Mouse (Mus musculus): ENCODE measurements around the gene Zbtb32. TPM values are rescaled to one million over a fixed set of nuclear protein-coding genes. Genes with fewer than 3 reads are reported as not detected.
A peak's percentile ranks its signal among the peaks of the same experiment; 100 is the strongest.

Zbtb32 gene
- 0.14 TPM in 1 of 2 replicates, not detected in the other for polyA plus RNA-seq (2014; fragmentation: Nextera tagmentation; extraction: Ambion mirVana)

- no peak within 1 kb of the TSS for H3K9ac ChIP-seq (ENCODE audit: low read depth, low read length)
- H3K36me3 ChIP-seq (ENCODE audit: control insufficient read depth, insufficient read depth, low read length) = no peaks in the 10 kb centered on the region
- H3K27me3 ChIP-seq (ENCODE audit: control insufficient read depth, insufficient read depth, low read length) = no peaks in the 10 kb centered on the region
- no peaks in the 10 kb centered on the region for H3K4me1 ChIP-seq (ENCODE audit: control insufficient read depth, insufficient read depth, low read length)
- ATAC-seq (replicated peaks; ENCODE audit: insufficient number of reproducible peaks, low FRiP score, low TSS enrichment) = no peak
- 86% methylated on average over 12 of the region's 12 CpGs for WGBS (ENCODE audit: insufficient replicate concordance)
- peak within 1 kb of the TSS; percentile 34 for H3K4me2 ChIP-seq
- H3K27ac ChIP-seq (ENCODE audit: low read depth, low read length) = no peak within 1 kb of the TSS
- H3K4me3 ChIP-seq (ENCODE audit: low read depth, low read length) = no peak within 1 kb of the TSS
- H3K9me3 ChIP-seq (replicated peaks; ENCODE audit: control insufficient read depth, low read length) = no peaks in the 10 kb centered on the region
Measured at GRCm38 (mm10) chr7:30598786-30599185, at the start of gene Zbtb32. Gene Zbtb32, minus strand, starts transcription at chr7:30598909.

GRCm38 (mm10) chr7:30639083-30639482 lies 40.4 kb upstream of the Zbtb32 start:
- Histone ChIP-seq H3K27me3 (ENCODE audit: control insufficient read depth, insufficient read depth, low read length) (peaks cover 18% of the 10 kb centered on the region), H3K36me3 (ENCODE audit: control insufficient read depth, insufficient read depth, low read length) (peaks cover 18% of the 10 kb centered on the region), H3K4me2 (no peak overlapping the region), H3K9ac (ENCODE audit: low read depth, low read length) (no peak overlapping the region), H3K4me3 (ENCODE audit: low read depth, low read length) (no peak overlapping the region), H3K4me1 (ENCODE audit: control insufficient read depth, insufficient read depth, low read length) (0 out of 2 replicates have a peak, but pooled peaks cover 4% of the 10 kb centered on the region), H3K27ac (ENCODE audit: low read depth, low read length) (peak overlapping the region; percentile 1; the same call in 1 of the 2 replicates), H3K9me3 (replicated peaks; ENCODE audit: control insufficient read depth, low read length) (no peaks in the 10 kb centered on the region)
- ATAC-seq (replicated peaks; ENCODE audit: insufficient number of reproducible peaks, low FRiP score, low TSS enrichment) = no peak
- WGBS (ENCODE audit: insufficient replicate concordance) = 9% methylated on average over 4 of the region's 4 CpGs

- peak overlapping the region; percentile 53 for H3K4me2 ChIP-seq
- H3K4me3 ChIP-seq (ENCODE audit: low read depth, low read length) = no peak overlapping the region
- H3K27me3 ChIP-seq (ENCODE audit: control insufficient read depth, insufficient read depth, low read length) = peaks cover 40% of the 10 kb centered on the region
- no peak overlapping the region for H3K27ac ChIP-seq (ENCODE audit: low read depth, low read length)
- no peak overlapping the region for H3K9ac ChIP-seq (ENCODE audit: low read depth, low read length)
- 0 out of 2 replicates have a peak, but pooled peaks cover 4% of the 10 kb centered on the region for H3K4me1 ChIP-seq (ENCODE audit: control insufficient read depth, insufficient read depth, low read length)
- peak; percentile 64; the same call in 1 of the 2 replicates for ATAC-seq (replicated peaks; ENCODE audit: insufficient number of reproducible peaks, low FRiP score, low TSS enrichment)
- 14% methylated on average over 11 of the region's 11 CpGs for WGBS (ENCODE audit: insufficient replicate concordance)
- H3K36me3 ChIP-seq (ENCODE audit: control insufficient read depth, insufficient read depth, low read length) = peaks cover 7% of the 10 kb centered on the region
- no peaks in the 10 kb centered on the region for H3K9me3 ChIP-seq (replicated peaks; ENCODE audit: control insufficient read depth, low read length)
Measured at GRCm38 (mm10) chr7:30636395-30636794, 37.7 kb upstream of the Zbtb32 start.

GRCm38 (mm10) chr7:30635752-30636151 lies 37.0 kb upstream of the Zbtb32 start, which contains the start of gene Etv2:
Gene Etv2, minus strand, starts transcription at chr7:30635852.
- Histone ChIP-seq H3K36me3 (ENCODE audit: control insufficient read depth, insufficient read depth, low read length) (peaks cover under 1% of the 10 kb centered on the region), H3K9ac (ENCODE audit: low read depth, low read length) (no peak within 1 kb of the TSS), H3K27me3 (ENCODE audit: control insufficient read depth, insufficient read depth, low read length) (peaks cover 41% of the 10 kb centered on the region), H3K4me3 (ENCODE audit: low read depth, low read length) (peak within 1 kb of the TSS; percentile 11), H3K4me2 (peak within 1 kb of the TSS; percentile 53), H3K4me1 (ENCODE audit: control insufficient read depth, insufficient read depth, low read length) (0 out of 2 replicates have a peak, but pooled peaks cover 4% of the 10 kb centered on the region), H3K27ac (ENCODE audit: low read depth, low read length) (no peak within 1 kb of the TSS), H3K9me3 (replicated peaks; ENCODE audit: control insufficient read depth, low read length) (no peaks in the 10 kb centered on the region)
- ATAC-seq (replicated peaks; ENCODE audit: insufficient number of reproducible peaks, low FRiP score, low TSS enrichment) = no peak
- 3% methylated on average over 5 of the region's 5 CpGs for WGBS (ENCODE audit: insufficient replicate concordance)

GRCm38 (mm10) chr7:30634621-30635020 lies 35.9 kb upstream of the Zbtb32 start:
- WGBS (ENCODE audit: insufficient replicate concordance) = 2% methylated on average over 20 of the region's 20 CpGs
- H3K4me3 ChIP-seq (ENCODE audit: low read depth, low read length) = peak overlapping the region; percentile 11
- no peaks in the 10 kb centered on the region for H3K9me3 ChIP-seq (replicated peaks; ENCODE audit: control insufficient read depth, low read length)
- no peak for ATAC-seq (replicated peaks; ENCODE audit: insufficient number of reproducible peaks, low FRiP score, low TSS enrichment)
- H3K27me3 ChIP-seq (ENCODE audit: control insufficient read depth, insufficient read depth, low read length) = peaks cover 41% of the 10 kb centered on the region
- 0 out of 2 replicates have a peak, but pooled peaks cover 4% of the 10 kb centered on the region for H3K4me1 ChIP-seq (ENCODE audit: control insufficient read depth, insufficient read depth, low read length)
- H3K36me3 ChIP-seq (ENCODE audit: control insufficient read depth, insufficient read depth, low read length) = no peaks in the 10 kb centered on the region
- no peak overlapping the region for H3K9ac ChIP-seq (ENCODE audit: low read depth, low read length)
- peak overlapping the region; percentile 53 for H3K4me2 ChIP-seq
- no peak overlapping the region for H3K27ac ChIP-seq (ENCODE audit: low read depth, low read length)

- H3K9ac ChIP-seq (ENCODE audit: low read depth, low read length) = no peak overlapping the region
- WGBS (ENCODE audit: insufficient replicate concordance) = 12% methylated on average over 27 of the region's 27 CpGs
- H3K27me3 ChIP-seq (ENCODE audit: control insufficient read depth, insufficient read depth, low read length) = peaks cover 41% of the 10 kb centered on the region
- H3K4me2 ChIP-seq = peak overlapping the region; percentile 40
- 0 out of 2 replicates have a peak, but pooled peaks cover under 1% of the 10 kb centered on the region for H3K4me1 ChIP-seq (ENCODE audit: control insufficient read depth, insufficient read depth, low read length)
- H3K9me3 ChIP-seq (replicated peaks; ENCODE audit: control insufficient read depth, low read length) = no peaks in the 10 kb centered on the region
- H3K4me3 ChIP-seq (ENCODE audit: low read depth, low read length) = peak overlapping the region; percentile 16; the same call in 1 of the 2 replicates
- H3K36me3 ChIP-seq (ENCODE audit: control insufficient read depth, insufficient read depth, low read length) = no peaks in the 10 kb centered on the region
- ATAC-seq (replicated peaks; ENCODE audit: insufficient number of reproducible peaks, low FRiP score, low TSS enrichment) = no peak
- no peak overlapping the region for H3K27ac ChIP-seq (ENCODE audit: low read depth, low read length)
Measured at GRCm38 (mm10) chr7:30633762-30634412, 35.2 kb upstream of the Zbtb32 start.

GRCm38 (mm10) chr7:30629013-30629412 lies 30.3 kb upstream of the Zbtb32 start:
- no peaks in the 10 kb centered on the region for H3K9me3 ChIP-seq (replicated peaks; ENCODE audit: control insufficient read depth, low read length)
- ATAC-seq (replicated peaks; ENCODE audit: insufficient number of reproducible peaks, low FRiP score, low TSS enrichment) = no peak
- peaks cover 8% of the 10 kb centered on the region for H3K4me1 ChIP-seq (ENCODE audit: control insufficient read depth, insufficient read depth, low read length)
- no peak overlapping the region for H3K4me3 ChIP-seq (ENCODE audit: low read depth, low read length)
- peaks cover 22% of the 10 kb centered on the region for H3K27me3 ChIP-seq (ENCODE audit: control insufficient read depth, insufficient read depth, low read length)
- H3K4me2 ChIP-seq = no peak overlapping the region
- peaks cover 4% of the 10 kb centered on the region; the same call in 1 of the 2 replicates for H3K36me3 ChIP-seq (ENCODE audit: control insufficient read depth, insufficient read depth, low read length)
- no peak overlapping the region for H3K27ac ChIP-seq (ENCODE audit: low read depth, low read length)
- no peak overlapping the region for H3K9ac ChIP-seq (ENCODE audit: low read depth, low read length)

- Histone ChIP-seq H3K36me3 (ENCODE audit: control insufficient read depth, insufficient read depth, low read length) (peaks cover 15% of the 10 kb centered on the region), H3K4me3 (ENCODE audit: low read depth, low read length) (no peak overlapping the region), H3K4me2 (no peak overlapping the region; the same call in 1 of the 2 replicates), H3K9me3 (replicated peaks; ENCODE audit: control insufficient read depth, low read length) (no peaks in the 10 kb centered on the region), H3K27ac (ENCODE audit: low read depth, low read length) (no peak overlapping the region), H3K27me3 (ENCODE audit: control insufficient read depth, insufficient read depth, low read length) (peaks cover 3% of the 10 kb centered on the region; the same call in 1 of the 2 replicates), H3K4me1 (ENCODE audit: control insufficient read depth, insufficient read depth, low read length) (peaks cover 8% of the 10 kb centered on the region), H3K9ac (ENCODE audit: low read depth, low read length) (no peak overlapping the region)
- ATAC-seq (replicated peaks; ENCODE audit: insufficient number of reproducible peaks, low FRiP score, low TSS enrichment) = no peak
- WGBS (ENCODE audit: insufficient replicate concordance) = 85% methylated on average over 5 of the region's 5 CpGs
Measured at GRCm38 (mm10) chr7:30626647-30627046, 27.9 kb upstream of the Zbtb32 start.

Measured in heart, embryonic 11.5 days (tissue).